Mouse (Mus musculus): ENCODE measurements around the gene Gm21936. TPM values are rescaled to one million over a fixed set of nuclear protein-coding genes. Genes with fewer than 3 reads are reported as not detected.
"Not testable (repeated sequence)": the region's sequence is repeated elsewhere in the genome, so short reads cannot be mapped to it uniquely, and the experiment has no call there.

Gm21936 gene
- total RNA-seq (2021), result not detected
- long read RNA-seq, experiment 1, result 0 reads
- long read RNA-seq, experiment 2, result 0 reads

DNA sequence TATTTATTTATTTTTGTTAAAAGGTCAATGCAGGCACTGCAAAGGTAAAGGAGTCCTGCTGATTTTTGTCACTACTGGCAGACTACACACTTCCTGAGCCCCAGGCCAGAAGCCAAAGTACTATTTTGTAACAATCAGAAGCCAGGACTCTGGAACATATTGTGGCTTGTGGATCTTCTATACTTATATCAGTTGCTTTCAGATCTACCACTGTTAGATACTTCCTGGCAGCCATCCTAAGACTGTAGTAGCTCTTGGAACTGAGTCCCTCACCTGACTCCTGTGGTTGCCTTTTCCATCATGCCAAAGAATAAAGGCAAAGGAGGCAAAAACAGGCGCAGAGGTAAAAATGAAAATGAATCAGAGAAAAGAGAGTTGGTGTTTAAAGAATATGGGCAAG lies at the start of gene Gm21936:
TSS of gene Gm21936 (plus strand) at position 301 of the 400 bp plus-strand sequence.
- not testable (repeated sequence) for DNase-seq

DNA sequence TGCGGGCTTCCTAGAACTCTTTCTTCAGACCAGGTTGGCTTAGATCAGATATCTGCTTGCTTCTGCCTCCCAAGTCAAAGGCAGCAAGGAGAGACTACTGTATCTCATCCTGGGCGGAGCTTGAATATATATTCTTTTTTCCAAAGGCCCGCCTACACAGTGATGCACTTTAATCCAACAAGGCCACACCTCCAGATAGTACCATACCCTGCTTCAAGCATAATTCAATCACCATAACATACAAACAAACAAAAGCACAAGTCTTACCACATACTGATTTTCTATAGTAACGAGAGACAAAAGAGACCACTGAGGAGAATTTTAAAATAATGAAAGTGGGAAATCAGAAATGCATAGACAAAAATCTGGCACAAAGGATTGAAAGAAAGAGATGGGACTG lies 19.7 kb upstream of the Gm21936 start, which contains the start of gene Gm21319:
TSS of gene Gm21319 (minus strand) at position 101 of the 400 bp plus-strand sequence.
- not testable (repeated sequence) for DNase-seq

DNA sequence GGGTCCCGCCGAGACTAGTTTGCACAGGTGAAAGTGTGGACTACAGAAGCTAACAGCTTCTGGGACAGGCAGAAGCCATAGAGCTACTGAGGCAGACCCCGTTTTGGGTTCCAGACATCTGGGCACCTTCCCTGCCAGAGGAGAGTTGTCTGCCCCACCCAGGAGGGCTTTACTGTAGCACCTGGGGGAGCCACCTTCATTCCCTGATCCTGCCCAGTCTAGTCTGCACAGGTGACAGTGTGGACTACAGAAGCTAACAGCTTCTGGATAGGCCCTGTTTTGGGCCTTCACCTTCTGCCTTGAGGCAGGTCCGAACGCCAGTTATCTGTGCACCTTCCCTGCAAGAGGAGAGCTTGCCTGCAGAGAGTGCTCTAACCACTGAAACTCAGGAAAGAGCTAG lies 2.7 kb downstream of the Gm21936 start:
- DNase-seq, result not testable (repeated sequence)

DNA sequence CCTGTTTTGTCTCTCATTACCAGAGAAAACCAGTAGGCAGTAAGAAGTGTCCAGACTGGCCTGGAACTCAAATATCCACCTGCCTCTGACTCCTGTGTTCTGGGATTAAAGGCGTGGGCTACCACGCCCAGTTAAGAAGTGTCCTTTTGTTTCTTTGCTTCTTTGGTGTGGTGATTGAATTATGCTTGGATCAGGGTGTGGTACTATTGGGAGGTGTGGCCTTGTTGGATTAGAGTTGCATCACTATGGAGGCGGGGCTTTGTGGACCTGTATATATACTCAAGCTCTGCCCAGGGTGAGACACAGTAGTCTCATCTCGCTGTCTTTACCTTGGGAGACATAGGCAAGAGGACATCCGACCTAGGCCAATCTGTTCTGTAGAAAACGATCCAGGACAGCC lies 21.0 kb downstream of the Gm21936 start, which contains the start of gene BB287469:
TSS of gene BB287469 (plus strand) at position 301 of the 400 bp plus-strand sequence.
- not testable (repeated sequence) for DNase-seq

DNA sequence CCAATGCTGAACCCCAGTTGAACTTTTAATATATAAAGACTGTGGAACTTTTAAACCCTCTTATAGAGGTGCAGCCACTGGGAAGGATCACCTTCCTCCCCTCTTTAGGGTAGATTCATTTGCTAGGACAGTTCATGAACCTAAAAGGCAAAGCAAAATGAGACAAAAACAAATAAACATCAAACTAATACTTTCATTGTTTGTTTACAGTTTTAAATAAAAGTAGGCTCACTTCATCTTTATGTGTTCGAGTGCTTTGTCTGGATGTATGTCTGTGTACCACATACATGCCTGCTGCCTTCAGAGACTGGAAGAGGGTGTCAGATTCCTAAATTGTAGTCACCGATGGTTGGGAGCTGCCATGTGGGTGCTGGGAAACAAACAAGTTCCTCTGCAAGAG lies 46.9 kb downstream of the Gm21936 start, which contains the start of gene Gm2001:
TSS of gene Gm2001 (minus strand) at position 101 of the 400 bp plus-strand sequence.
- not testable (repeated sequence) for DNase-seq

Other genes with a start within 250 kb of the Gm21936 start
- not detected for gene Oog1, start 192.8 kb upstream of the Gm21936 start, total RNA-seq (2021)
- gene Gm4027, start 176.6 kb upstream of the Gm21936 start, total RNA-seq (2021), result not detected
- gene Gm16381, start 150.9 kb upstream of the Gm21936 start, total RNA-seq (2021), result not detected
- not detected for gene Gm21319, start 19.8 kb upstream of the Gm21936 start, total RNA-seq (2021)
- gene BB287469, start 21.1 kb downstream of the Gm21936 start, total RNA-seq (2021), result not detected
- gene Gm2001, start 46.8 kb downstream of the Gm21936 start, total RNA-seq (2021), result not detected
- not detected for gene Gm2016, start 78.6 kb downstream of the Gm21936 start, total RNA-seq (2021)
- gene Gm2022, start 99.9 kb downstream of the Gm21936 start, total RNA-seq (2021), result not detected
- not detected for gene Gm2035, start 124.3 kb downstream of the Gm21936 start, total RNA-seq (2021)
- not detected for gene Gm2042, start 158.6 kb downstream of the Gm21936 start, total RNA-seq (2021)
- not detected for gene Gm2075, start 216.3 kb downstream of the Gm21936 start, total RNA-seq (2021)
- gene Gm6803, start 223.3 kb downstream of the Gm21936 start, total RNA-seq (2021), result not detected
- gene Gm2056, start 231.5 kb downstream of the Gm21936 start, total RNA-seq (2021), result not detected